Mouse (Mus musculus): Measurements from ENCODE around the gene Lix1. TPM values are rescaled to one million over a fixed set of nuclear protein-coding genes. Genes with fewer than 3 reads are reported as not detected.
A peak's percentile ranks its signal among the peaks of the same experiment; 100 is the strongest.

Lix1 gene
- 10 to 100 TPM; 59.6 to 65.0 TPM for total RNA-seq (2021)
- long read RNA-seq, experiment 1, transcript Lix1-201 (6 exons, 3,116 nt): major isoform, 167 of 186 reads
- long read RNA-seq, experiment 1, partial matches to known transcripts: 7 of 186 reads
- long read RNA-seq, experiment 1, other reads (novel, unspliced or antisense): 8 of 186 reads
- long read RNA-seq, experiment 2, transcript Lix1-201 (6 exons, 3,116 nt): major isoform, 124 of 143 reads
- long read RNA-seq, experiment 2, partial matches to known transcripts: 5 of 143 reads
- long read RNA-seq, experiment 2, other reads (novel, unspliced or antisense): 11 of 143 reads

DNA sequence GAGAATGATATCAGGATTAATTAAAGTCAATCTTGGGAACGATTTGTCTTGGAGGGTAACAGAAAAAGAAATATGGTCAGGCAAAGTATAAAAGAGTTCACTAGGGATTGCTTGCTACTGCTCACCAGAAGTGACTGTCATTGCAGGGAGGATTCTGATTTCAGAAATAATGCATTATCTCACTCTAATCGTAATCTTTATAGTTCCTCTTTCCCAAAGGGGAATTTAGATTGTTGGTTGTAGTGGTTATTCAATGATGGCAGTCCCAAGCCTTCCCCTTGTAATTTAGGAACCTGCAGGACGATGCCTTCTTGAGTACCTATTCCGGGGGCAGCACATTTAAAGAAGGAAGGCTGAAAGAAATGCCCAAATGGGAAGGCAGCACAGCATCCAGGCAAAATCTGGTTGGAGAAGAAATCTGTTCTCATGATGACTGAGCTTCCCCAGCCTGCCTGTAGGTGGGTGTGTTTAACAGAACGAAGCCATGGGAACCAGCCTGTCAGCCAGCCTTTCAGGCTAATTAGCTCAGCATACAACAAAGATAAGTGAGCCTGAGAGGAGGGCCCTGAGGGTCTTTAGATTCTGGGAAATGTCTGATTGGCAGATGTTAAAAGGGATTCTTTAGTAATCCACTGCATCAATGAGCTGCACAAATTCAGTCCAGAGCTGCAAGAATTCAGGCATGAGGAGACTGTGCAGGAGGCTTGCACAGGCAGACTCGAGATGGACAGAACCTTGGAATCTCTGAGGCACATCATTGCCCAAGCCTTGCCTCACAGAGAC, at the start of gene Lix1:
Lix1 (plus strand) TSS at position 451 of the 783 bp plus-strand sequence.
- peak; percentile 63 to 72 for DNase-seq (ENCODE audit: extremely low spot score in 1 of 2, low spot score in 2 of 2)
- H3K27ac ChIP-seq: peak within 1 kb of the TSS; percentile 88
- H3K4me3 ChIP-seq: peak within 1 kb of the TSS; percentile 40
- TF ChIP-seq CTCF (IDR thresholded peaks at IDR 0.05): peak; percentile 73
- intact Hi-C loops (cut with DNase I): loop anchor here (2.0 to 5.0 kb wide), 2 partner anchors 20 to 95 kb away; no protein-coding TSS in a partner anchor

DNA sequence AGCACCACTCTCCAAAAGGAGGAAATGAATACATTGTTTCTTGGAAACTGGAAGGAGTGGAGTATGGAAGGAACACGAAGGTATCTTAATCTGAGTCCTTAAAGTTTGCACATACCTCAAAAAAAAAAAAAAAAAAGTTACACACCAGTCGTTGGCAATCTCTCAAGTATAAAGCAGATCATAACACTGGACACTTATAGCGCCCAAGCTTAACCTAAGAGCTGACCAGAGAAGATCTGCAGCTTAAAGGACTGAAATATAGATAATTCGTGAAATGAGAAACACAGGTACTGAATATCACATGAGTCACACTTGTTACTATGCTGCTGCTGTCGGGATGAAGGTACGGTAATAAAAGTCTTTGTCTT, 28.9 kb upstream of the Lix1 start:
- Histone ChIP-seq H3K27ac (peak overlapping the region; percentile 20; the same call in 1 of the 2 replicates), H3K4me3 (peak overlapping the region; percentile 79)
- DNase-seq (ENCODE audit: extremely low spot score in 1 of 2, low spot score in 2 of 2): no peak
- TF ChIP-seq CTCF (IDR thresholded peaks at IDR 0.05): no peak
- intact Hi-C loops (cut with DNase I): loop anchor here (5.0 to 10.0 kb wide), 4 partner anchors 81 to 451 kb away; partner anchors contain the start of gene Spaca6

DNA sequence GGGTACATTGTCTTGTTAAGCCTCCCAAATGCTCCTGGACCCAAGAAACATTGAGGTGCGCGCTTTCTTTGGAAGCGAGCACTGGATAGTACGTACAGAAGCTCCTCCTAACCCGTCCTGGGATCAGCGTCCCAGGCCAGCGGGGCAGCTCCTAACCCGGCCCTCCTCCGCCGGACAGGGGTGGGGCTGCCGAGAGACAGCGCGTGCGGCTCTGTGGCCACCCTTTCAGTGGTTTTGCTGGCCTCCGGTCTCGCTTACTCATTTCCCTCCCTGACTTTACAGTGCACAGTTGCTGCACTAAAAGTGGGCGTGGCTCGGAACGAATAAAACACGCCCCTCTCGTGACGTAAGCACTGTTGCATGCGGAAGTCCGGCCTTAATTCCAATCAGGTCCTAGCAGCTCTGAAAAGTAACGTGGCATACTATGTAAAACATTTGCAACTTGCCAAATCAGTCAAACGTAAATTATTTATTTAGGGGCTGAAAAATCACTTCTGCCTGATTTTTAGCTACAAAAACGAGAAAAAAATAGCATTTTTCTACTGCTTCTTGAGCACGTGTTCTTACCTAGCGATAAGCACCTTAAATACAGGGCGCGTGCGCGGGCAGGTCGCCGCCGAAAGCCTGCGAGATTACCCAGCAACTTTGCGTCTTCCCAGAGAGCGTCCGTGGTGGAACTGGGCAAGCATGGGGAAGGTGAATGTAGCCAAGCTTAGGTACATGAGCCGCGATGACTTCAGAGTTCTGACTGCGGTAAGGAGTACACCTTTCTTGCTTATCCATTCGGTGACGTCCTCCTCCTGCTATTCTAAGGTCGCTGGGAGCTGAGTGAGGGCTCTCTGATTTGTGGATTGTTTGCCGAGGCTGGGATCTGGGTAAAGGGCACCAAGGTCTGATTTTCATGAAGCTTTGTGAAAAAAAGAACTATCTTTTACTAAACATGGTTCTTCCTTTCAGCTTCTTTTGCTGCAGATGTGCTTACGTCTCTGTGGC, 28.3 kb upstream of the Lix1 start, which contains the start of gene Riok2:
Riok2 (plus strand) TSS at position 392 of the 993 bp plus-strand sequence.
- intact Hi-C loops (cut with DNase I): loop anchor here (5.0 to 10.0 kb wide), 4 partner anchors 82 to 451 kb away; partner anchors contain the start of gene Spaca6
- Histone ChIP-seq H3K27ac (peak within 1 kb of the TSS; percentile 90), H3K4me3 (peak within 1 kb of the TSS; percentile 79)
- TF ChIP-seq CTCF (IDR thresholded peaks at IDR 0.05): no peak
- DNase-seq (ENCODE audit: extremely low spot score in 1 of 2, low spot score in 2 of 2): peak; percentile 87 to 89

DNA sequence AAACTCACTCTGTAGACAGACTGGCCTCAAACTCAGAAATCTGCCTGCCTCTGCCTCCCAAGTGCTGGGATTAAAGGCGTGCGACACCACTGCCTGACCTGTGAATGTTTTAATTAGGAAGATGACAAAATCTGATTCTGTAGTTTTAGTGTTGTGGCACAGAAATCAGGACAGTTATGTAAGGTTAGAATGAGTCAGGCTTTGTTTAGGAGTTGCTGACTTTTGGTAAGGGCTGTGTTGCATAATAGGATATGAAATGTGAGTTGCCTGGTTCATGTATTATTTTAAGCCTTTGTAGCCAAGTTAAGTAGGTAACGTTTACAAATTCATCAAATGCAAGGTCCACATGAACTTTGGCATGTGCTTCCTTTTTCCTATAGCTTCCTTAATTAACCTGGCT, 26.9 kb upstream of the Lix1 start:
- Histone ChIP-seq H3K27ac (no peak overlapping the region), H3K4me3 (peak overlapping the region; percentile 79; the same call in 1 of the 2 replicates)
- TF ChIP-seq CTCF (IDR thresholded peaks at IDR 0.05): no peak
- DNase-seq (ENCODE audit: extremely low spot score in 1 of 2, low spot score in 2 of 2): no peak
- intact Hi-C loops (cut with DNase I): loop anchor here (10.0 kb wide), 2 partner anchors 421 to 449 kb away; partner anchors contain the start of gene Spaca6

DNA sequence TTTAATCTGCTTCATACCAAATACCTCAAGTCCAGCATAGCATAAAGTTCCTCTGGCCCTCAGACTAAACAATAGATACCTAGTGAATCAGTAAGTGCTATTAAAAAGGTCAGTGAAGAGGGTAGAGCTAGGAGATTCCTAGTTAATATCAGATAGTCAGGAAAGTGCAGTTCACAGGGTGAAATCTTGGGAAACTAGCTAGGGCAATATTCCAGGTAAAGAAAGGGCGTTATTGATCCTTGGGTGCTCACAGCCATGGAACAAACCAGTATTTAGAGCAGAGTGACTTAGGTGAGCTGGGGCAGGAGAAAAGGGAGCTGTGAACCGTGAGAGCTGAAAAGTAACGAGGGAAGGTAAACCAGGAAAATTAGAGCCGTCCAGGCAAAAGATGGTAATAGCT, 18.8 kb upstream of the Lix1 start:
- intact Hi-C loops (cut with DNase I): no loop called here
- Histone ChIP-seq H3K27ac (no peak overlapping the region), H3K4me3 (no peak overlapping the region)
- no peak for TF ChIP-seq CTCF (IDR thresholded peaks at IDR 0.05)
- DNase-seq (ENCODE audit: extremely low spot score in 1 of 2, low spot score in 2 of 2): no peak

DNA sequence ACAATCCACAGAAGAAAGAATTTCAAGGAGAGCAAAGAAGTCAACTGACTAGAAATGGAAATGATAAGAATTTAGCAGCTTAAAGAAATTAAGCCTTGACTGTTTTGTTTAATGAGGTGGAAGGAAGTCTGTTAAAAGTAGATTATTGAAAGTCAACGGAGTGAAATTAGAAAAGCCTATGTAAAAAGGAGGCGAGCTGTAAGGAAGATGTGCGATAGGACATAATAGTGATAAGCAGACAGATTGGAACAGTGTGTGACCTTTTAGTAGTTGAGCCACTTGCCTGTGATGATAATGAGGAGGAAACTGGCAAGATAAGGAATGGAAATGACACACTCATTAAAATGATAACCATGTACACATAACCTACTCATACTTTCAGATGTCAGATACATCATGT, 18.0 kb upstream of the Lix1 start:
- DNase-seq (ENCODE audit: extremely low spot score in 1 of 2, low spot score in 2 of 2): no peak
- intact Hi-C loops (cut with DNase I): no loop called here
- TF ChIP-seq CTCF (IDR thresholded peaks at IDR 0.05): no peak
- H3K4me3 ChIP-seq: no peak overlapping the region
- H3K27ac ChIP-seq: no peak overlapping the region

DNA sequence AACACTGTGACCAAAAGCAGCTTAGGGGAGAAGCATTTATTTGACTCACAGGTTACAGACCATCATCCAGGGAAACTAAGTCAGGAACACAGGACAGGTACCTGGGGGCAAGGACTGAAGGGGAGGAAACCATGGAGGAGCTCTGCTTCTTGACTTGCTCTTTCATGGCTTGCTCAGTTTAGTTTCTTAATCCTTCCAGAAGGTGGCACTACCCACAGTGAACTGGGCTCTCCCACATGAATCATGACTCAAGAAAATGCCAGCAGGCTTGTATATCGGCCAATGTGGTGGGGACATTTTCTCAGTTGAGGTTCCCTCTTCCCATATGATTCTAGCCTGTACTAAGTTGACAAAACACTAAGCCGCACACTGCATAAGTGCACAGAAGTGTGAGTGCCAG, 16.4 kb upstream of the Lix1 start:
- intact Hi-C loops (cut with DNase I): loop anchor here (5.0 kb wide), 1 partner anchor 141 kb away; no protein-coding TSS in a partner anchor

DNA sequence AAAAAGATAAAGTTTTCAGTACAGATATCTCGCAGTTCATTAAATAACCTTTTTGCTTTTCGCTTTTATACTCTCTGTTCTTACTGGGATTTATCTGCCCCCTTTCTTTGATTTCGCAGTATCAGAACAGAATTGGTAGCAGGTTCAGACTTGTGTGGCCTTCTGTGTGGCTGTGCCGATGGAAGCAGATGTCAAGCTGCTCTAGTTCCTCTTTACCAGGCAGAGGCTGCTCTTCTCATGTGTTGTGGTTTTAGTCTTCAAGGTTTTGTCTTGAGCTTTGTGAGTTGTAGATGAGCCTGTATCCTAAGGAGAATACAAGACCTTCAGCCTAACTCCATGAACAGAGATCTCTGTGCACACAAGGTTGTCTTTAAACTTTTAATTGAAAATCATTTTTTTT, 10.6 kb upstream of the Lix1 start:
- DNase-seq (ENCODE audit: extremely low spot score in 1 of 2, low spot score in 2 of 2): no peak
- intact Hi-C loops (cut with DNase I): loop anchor here (2.0 to 10.0 kb wide), 4 partner anchors 173 to 435 kb away; partner anchors contain the start of genes Lnpep and Spaca6

More for the DNA sequence above, 16.4 kb upstream of the Lix1 start:
- H3K4me3 ChIP-seq: no peak overlapping the region
- DNase-seq (ENCODE audit: extremely low spot score in 1 of 2, low spot score in 2 of 2): no peak
- H3K27ac ChIP-seq: no peak overlapping the region
- peak; percentile 29 for TF ChIP-seq CTCF (IDR thresholded peaks at IDR 0.05)

DNA sequence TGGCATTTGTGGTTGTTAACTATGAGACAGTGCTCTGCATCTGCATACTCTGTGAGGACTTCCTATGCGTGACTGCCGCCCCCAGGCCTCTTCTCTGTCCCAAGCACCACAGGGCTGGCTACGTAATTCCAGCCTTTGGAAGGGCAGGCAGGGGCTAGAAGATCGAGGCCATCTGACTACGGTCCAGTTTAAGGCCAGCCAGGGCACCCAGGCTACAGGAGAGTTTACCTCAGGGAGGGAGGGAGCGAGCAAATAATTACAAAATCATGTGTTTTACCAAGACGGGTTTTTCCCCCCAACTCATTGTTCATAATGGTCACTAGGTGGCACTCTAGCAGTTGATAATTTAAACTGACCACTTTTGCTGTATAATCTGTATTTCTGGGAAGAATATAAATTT, 9.6 kb upstream of the Lix1 start:
- DNase-seq (ENCODE audit: extremely low spot score in 1 of 2, low spot score in 2 of 2): no peak
- intact Hi-C loops (cut with DNase I): loop anchor here (2.0 to 10.0 kb wide), 4 partner anchors 172 to 434 kb away; partner anchors contain the start of genes Lnpep and Spaca6
- no peak overlapping the region for H3K27ac ChIP-seq
- H3K4me3 ChIP-seq: no peak overlapping the region
- TF ChIP-seq CTCF (IDR thresholded peaks at IDR 0.05): peak; percentile 72

More for the DNA sequence above, 10.6 kb upstream of the Lix1 start:
- no peak overlapping the region for H3K27ac ChIP-seq
- no peak for TF ChIP-seq CTCF (IDR thresholded peaks at IDR 0.05)
- no peak overlapping the region for H3K4me3 ChIP-seq

DNA sequence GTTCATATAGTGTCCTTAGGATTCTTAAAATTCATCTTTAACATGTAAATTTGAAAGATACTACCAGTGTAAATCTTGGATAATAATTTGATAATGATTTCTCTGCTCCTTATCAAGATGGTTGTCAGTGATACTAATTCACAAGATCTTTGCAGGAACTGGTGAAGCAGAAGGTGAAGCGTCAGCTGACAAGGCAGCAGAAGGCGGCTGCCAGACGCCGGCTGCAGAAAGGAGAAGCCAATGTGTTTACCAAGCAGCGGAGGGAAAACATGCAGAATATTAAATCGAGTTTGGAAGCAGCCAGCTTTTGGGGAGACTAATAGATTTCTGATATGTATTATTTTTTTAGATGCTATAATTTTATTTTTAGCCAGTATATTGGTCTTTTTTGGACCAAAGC, 9.2 kb upstream of the Lix1 start:
- intact Hi-C loops (cut with DNase I): loop anchor here (2.0 to 10.0 kb wide), 4 partner anchors 172 to 434 kb away; partner anchors contain the start of genes Lnpep and Spaca6
- H3K27ac ChIP-seq: no peak overlapping the region
- no peak for DNase-seq (ENCODE audit: extremely low spot score in 1 of 2, low spot score in 2 of 2)
- no peak for TF ChIP-seq CTCF (IDR thresholded peaks at IDR 0.05)
- no peak overlapping the region for H3K4me3 ChIP-seq

DNA sequence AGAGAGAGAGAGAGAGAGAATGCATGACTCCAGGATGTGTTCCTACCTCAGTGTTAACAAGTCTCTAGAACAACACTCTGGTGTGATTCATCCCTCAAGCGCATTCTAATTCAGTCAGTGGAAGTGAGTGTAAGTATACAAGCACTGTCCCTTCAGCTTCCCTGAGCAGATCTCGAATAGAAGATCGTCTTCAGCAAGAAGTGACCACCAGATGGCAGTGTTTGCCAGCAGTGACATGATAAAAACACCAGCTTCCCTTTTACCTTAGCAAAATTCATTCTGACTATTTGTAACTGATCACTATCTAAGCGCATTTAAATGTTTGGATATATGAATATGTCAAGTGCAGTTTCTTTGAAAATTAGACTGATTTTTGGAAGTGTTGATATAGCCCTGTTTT, 8.1 kb upstream of the Lix1 start:
- intact Hi-C loops (cut with DNase I): loop anchor here (1.0 to 10.0 kb wide), 4 partner anchors 170 to 433 kb away; partner anchors contain the start of genes Lnpep and Spaca6
- Histone ChIP-seq H3K27ac (no peak overlapping the region), H3K4me3 (no peak overlapping the region)
- peak; percentile 90 for TF ChIP-seq CTCF (IDR thresholded peaks at IDR 0.05)
- peak; percentile 81 to 89 for DNase-seq (ENCODE audit: extremely low spot score in 1 of 2, low spot score in 2 of 2)
